Mouse (Mus musculus) cortical plate, adult 2 months (tissue): ENCODE results near the gene Nudcd3. TPM values are rescaled to one million over a fixed set of nuclear protein-coding genes. Genes with fewer than 3 reads are reported as not detected.

Experiments used
- H3K27ac ChIP-seq: fragments of 200-500 bp; 2 replicates; pipeline ENCODE4 v1.5.1; 2012; ENCODE audit warnings: low read length, control low read depth, inconsistent platforms; ENCODE audit not compliant: insufficient read depth
- H3K4me1 ChIP-seq: fragments of 200-500 bp; 2 replicates; pipeline ENCODE4 v1.6.1; 2011; ENCODE audit warnings: low read length; ENCODE audit not compliant: control insufficient read depth, insufficient read depth
- H3K4me3 ChIP-seq: fragments of 200-500 bp; 2 replicates; pipeline ENCODE4 v1.5.1; 2011; ENCODE audit warnings: mild to moderate bottlenecking, low read length, control low read depth; ENCODE audit not compliant: insufficient read depth
- CTCF ChIP-seq: fragments of 200-500 bp; IDR thresholded peaks from 2 replicates; pipeline ENCODE4 v1.5.1; 2011; ENCODE audit warnings: mild to moderate bottlenecking, control low read depth, low read length; ENCODE audit not compliant: insufficient read depth; ENCODE audit errors: extremely low read depth
- POLR2A ChIP-seq: fragments of 200-500 bp; IDR thresholded peaks from 2 replicates; pipeline ENCODE4 v1.6.1; 2011; ENCODE audit warnings: mild to moderate bottlenecking, low read length, control low read depth; ENCODE audit not compliant: insufficient read depth; ENCODE audit errors: extremely low read depth
- polyA plus RNA-seq: library from polyadenylated mRNA; depleted of rRNA; stranded (reverse); fragments of >200 nt; gene quantifications from 2 replicates; pipeline ENCODE4 v1.2.3, GENCODE M21; 2012

The Nudcd3 gene
- polyA plus RNA-seq, 1 experiment = 112 TPM

GRCm38 (mm10) chr11:6179194-6179593 is 21.0 kb downstream of the Nudcd3 start:
- TF ChIP-seq CTCF (no peak), POLR2A (no peak)
- peaks cover 21% of the 10 kb centered on the region for H3K4me1 ChIP-seq
- no peak overlapping the region for H3K4me3 ChIP-seq
- H3K27ac ChIP-seq = peak overlapping the region; percentile 61

- peak overlapping the region; percentile 61 for H3K27ac ChIP-seq
- peaks cover 21% of the 10 kb centered on the region for H3K4me1 ChIP-seq
- no peak for TF ChIP-seq POLR2A
- no peak for TF ChIP-seq CTCF
- no peak overlapping the region for H3K4me3 ChIP-seq
Measured at GRCm38 (mm10) chr11:6178673-6179166, 21.5 kb downstream of the Nudcd3 start.

- Histone ChIP-seq H3K4me3 (no peak overlapping the region), H3K4me1 (peaks cover 17% of the 10 kb centered on the region), H3K27ac (no peak overlapping the region)
- TF ChIP-seq CTCF (no peak), POLR2A (no peak)
Measured at GRCm38 (mm10) chr11:6177781-6178420, 22.3 kb downstream of the Nudcd3 start.

GRCm38 (mm10) chr11:6175506-6175905 is 24.7 kb downstream of the Nudcd3 start:
- no peak overlapping the region for H3K27ac ChIP-seq
- no peak for TF ChIP-seq POLR2A
- no peak for TF ChIP-seq CTCF
- H3K4me1 ChIP-seq = peaks cover 14% of the 10 kb centered on the region
- H3K4me3 ChIP-seq = no peak overlapping the region

DNA sequence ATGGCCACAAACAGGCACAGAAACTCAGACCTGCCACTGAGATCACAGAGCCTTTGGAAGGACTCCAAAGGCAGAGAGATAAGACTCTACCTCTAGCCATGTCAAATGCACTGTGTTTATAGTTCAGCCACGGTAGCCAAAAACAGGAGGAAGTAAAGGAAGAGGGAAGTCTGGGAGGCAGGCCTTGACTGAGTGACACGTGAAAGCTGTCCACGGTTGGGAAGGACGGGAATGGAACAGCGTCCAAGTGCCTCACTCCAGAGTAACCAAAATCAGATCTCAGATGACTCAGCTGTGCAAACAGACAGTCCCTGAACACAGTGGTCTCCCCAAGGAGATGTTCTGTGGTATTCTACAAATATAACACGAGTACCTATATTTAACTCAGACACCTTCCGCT is 25.5 kb downstream of the Nudcd3 start:
- TF ChIP-seq POLR2A (no peak), CTCF (no peak)
- H3K4me1 ChIP-seq = peaks cover 12% of the 10 kb centered on the region
- no peak overlapping the region for H3K4me3 ChIP-seq
- 0 out of 2 replicates have a peak overlapping the region, but pooled peaks have one; percentile 38 for H3K27ac ChIP-seq

DNA sequence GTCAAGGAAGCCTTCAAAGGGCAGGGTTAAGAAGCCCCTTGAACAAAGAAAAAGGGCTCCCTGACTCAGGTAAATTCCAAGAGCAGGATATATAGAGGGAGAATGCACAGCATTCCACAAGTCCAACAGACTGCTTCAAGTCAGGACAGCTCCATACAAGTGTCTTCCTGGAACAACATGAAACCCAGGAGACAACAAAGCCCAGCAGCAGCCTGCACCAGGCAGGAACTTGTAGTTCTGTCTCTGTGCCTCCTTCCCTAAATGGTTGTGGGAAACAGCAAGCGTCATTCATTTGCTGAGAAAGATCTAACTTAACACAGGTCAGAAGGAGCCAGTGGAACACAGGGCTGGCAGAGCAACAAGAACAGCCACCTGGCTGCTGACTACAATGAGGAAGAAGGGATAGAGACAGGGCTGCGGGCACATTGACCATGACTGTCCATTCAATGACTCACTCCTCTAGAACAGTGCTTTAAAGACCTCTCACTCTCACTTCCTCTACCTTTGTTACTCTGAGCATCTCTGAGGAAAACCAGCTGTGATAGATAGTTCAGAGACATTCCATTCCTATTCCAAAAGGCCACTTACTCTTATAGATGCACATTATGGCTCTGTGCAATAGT is 31.1 kb downstream of the Nudcd3 start:
- peaks cover 2% of the 10 kb centered on the region; the same call in 1 of the 2 replicates for H3K4me1 ChIP-seq
- TF ChIP-seq POLR2A (no peak), CTCF (no peak)
- no peak overlapping the region for H3K27ac ChIP-seq
- no peak overlapping the region for H3K4me3 ChIP-seq

DNA sequence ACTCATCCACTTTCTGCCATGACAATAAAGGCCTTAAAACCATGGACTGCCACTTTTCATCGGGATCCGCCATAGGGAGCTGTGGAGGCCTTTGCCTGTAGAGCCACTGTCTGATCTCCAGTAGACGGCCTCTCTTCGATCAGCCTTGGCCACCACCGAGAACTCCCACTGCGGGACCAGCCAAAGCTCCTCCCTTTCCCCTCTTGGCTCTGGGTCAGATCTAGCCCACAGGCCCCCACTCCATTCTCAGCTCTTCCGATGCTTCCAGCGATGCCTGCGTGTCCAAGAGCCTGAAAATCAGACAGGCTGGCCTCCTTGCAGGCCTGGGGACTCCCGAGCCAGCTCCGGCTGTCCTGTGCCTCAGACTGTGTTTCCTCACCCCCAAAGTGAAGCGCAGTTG is 33.9 kb downstream of the Nudcd3 start:
- peaks cover 6% of the 10 kb centered on the region for H3K4me1 ChIP-seq
- H3K27ac ChIP-seq = no peak overlapping the region
- TF ChIP-seq POLR2A (no peak), CTCF (no peak)
- H3K4me3 ChIP-seq = no peak overlapping the region

DNA sequence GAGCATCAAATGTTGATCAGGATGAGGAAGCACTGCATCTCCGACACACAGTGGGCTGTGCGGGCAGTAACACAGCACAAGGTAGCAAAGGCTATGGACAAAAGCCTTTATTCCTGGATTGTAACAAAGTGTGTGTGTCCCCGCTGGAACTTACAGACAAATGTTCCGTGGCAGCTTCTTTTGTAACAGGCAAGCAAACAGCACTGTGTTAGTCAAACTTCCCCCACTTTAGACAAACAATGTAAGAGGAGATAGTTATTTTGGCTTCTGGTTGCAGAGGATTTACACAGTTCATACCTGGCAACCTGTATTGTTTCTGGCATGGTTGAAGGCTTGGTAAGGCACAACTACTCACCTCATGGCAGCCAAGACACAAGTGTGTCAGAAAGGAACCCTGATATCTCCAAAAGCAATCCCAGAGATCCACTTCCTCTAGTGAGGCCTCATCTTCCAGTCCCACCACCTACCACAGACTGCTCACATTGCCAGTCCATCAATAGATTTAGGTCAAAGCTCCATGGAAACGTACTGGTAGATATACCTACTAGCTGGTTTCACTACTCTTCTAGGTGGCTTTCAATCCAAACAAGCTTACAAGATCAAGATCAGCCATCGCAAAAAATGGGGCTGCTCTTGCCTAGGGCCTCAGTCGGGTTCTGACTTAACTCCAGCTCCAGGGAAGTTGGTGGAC is 34.7 kb downstream of the Nudcd3 start:
- no peak overlapping the region for H3K4me3 ChIP-seq
- no peak overlapping the region for H3K27ac ChIP-seq
- TF ChIP-seq CTCF (no peak), POLR2A (no peak)
- H3K4me1 ChIP-seq = peaks cover 10% of the 10 kb centered on the region

GRCm38 (mm10) chr11:6164781-6165180 is 35.4 kb downstream of the Nudcd3 start:
- TF ChIP-seq CTCF = no peak
- no peak for TF ChIP-seq POLR2A
- Histone ChIP-seq H3K4me3 (no peak overlapping the region), H3K4me1 (peaks cover 15% of the 10 kb centered on the region), H3K27ac (no peak overlapping the region)
